Mouse (Mus musculus): ENCODE measurements around the gene Fgd3. TPM values are rescaled to one million over a fixed set of nuclear protein-coding genes. Genes with fewer than 3 reads are reported as not detected.
A peak's percentile ranks its signal among the peaks of the same experiment; 100 is the strongest.

Fgd3 gene
- polyA plus RNA-seq, 1 experiment from 2014 or later = 4.2 TPM

DNA sequence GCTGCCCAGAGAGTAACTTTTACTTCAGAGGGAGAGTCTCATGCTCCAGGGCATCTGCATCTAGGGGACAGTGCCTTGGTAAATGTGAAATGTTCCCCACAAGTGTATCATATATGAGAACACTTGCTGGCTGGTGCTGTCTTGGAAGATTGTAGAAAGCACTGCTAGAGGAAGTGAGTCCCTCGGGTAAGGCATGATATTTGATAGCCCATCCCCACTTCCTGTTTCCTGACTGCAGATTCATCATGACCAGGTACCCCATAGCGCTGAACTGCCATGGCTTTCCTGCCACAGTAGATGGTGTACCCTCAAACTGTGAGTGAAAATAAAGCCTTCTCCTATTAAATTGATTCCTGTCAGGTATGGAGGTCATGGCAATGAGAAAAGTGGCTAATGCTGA, 52.5 kb downstream of the Fgd3 start:
- Histone ChIP-seq H3K4me2 (ENCODE audit: low read length) (no peak overlapping the region), H3K27me3 (replicated peaks; ENCODE audit: control insufficient read depth, insufficient read depth, low read length) (no peaks in the 10 kb centered on the region), H3K36me3 (ENCODE audit: control insufficient read depth, insufficient read depth) (no peaks in the 10 kb centered on the region), H3K9me3 (ENCODE audit: control insufficient read depth, low read length) (no peaks in the 10 kb centered on the region), H3K4me3 (replicated peaks; ENCODE audit: low read length) (no peak overlapping the region), H3K27ac (ENCODE audit: low read length) (no peak overlapping the region), H3K9ac (replicated peaks; ENCODE audit: low read depth, low read length) (no peak overlapping the region), H3K4me1 (replicated peaks; ENCODE audit: control insufficient read depth, insufficient read depth, low read length) (no peaks in the 10 kb centered on the region)
- WGBS = 72% methylated on average over 2 of the region's 2 CpGs
- no peak for ATAC-seq

DNA sequence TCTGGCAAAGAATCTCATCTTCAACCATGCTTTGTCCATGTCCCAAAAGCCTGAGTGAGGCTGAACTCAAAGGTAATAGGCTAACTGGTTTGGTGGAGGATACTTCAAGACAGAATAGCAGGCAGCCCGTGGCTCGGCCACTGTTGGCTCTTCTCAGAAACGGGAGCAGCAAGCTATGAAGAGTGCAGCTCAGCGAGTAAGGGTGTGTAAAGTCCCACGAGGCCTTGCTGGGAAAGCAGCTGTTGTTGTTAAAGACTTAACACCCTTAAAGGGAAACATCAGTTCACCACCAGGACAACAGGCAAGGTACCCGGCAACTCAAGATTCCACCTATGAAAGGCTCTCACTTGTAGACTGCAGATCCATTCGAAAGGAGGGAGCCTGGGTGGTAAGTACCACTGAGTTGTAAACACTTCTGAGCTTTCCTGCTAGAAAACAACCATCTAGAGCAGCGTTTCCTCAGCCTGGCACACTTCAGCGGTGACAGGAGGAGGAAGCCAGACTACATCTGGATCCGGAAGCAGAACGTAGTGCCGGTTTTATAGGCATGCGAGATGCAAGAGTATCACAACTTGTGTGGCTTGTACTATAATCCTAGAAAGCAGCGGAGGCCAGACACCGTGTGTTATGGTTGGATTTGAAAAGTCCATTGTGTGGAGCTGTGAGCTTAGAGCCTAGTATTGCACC, 59.9 kb downstream of the Fgd3 start:
- Histone ChIP-seq H3K4me3 (replicated peaks; ENCODE audit: low read length) (no peak overlapping the region), H3K27ac (ENCODE audit: low read length) (no peak overlapping the region), H3K4me2 (ENCODE audit: low read length) (no peak overlapping the region), H3K27me3 (replicated peaks; ENCODE audit: control insufficient read depth, insufficient read depth, low read length) (no peaks in the 10 kb centered on the region), H3K4me1 (replicated peaks; ENCODE audit: control insufficient read depth, insufficient read depth, low read length) (no peaks in the 10 kb centered on the region), H3K36me3 (ENCODE audit: control insufficient read depth, insufficient read depth) (no peaks in the 10 kb centered on the region), H3K9me3 (ENCODE audit: control insufficient read depth, low read length) (no peaks in the 10 kb centered on the region), H3K9ac (replicated peaks; ENCODE audit: low read depth, low read length) (no peak overlapping the region)
- WGBS = 79% methylated on average over 15 of the region's 15 CpGs
- ATAC-seq = no peak

DNA sequence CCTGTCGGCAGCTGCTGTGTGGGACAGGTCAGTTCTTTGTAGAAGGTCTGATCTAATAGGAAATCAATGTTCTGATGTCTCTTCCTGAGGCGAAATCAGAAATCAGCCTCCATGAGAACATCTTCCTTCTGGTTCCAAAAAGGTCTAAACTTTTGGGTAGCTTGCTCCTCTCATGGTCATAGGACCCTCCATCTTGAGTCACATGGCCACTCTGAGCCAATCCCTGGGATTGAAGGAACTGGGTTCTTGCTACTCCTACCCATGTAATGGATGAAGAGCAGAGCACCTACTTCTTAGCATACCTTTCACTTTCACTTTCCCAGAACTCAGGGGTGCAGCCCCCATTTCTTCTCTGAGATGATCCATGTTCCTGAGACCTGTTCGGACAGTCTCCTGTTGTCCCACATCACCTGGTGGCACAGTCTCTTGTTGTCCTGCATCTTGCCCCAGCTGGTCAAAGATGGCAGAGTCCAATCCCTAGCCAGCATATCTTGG, 62.2 kb downstream of the Fgd3 start:
- Histone ChIP-seq H3K9ac (replicated peaks; ENCODE audit: low read depth, low read length) (no peak overlapping the region), H3K27ac (ENCODE audit: low read length) (no peak overlapping the region), H3K4me2 (ENCODE audit: low read length) (no peak overlapping the region), H3K9me3 (ENCODE audit: control insufficient read depth, low read length) (no peaks in the 10 kb centered on the region), H3K36me3 (ENCODE audit: control insufficient read depth, insufficient read depth) (no peaks in the 10 kb centered on the region), H3K4me3 (replicated peaks; ENCODE audit: low read length) (no peak overlapping the region), H3K4me1 (replicated peaks; ENCODE audit: control insufficient read depth, insufficient read depth, low read length) (no peaks in the 10 kb centered on the region), H3K27me3 (replicated peaks; ENCODE audit: control insufficient read depth, insufficient read depth, low read length) (no peaks in the 10 kb centered on the region)
- WGBS = 91% methylated on average over 3 of the region's 3 CpGs
- ATAC-seq = no peak

DNA sequence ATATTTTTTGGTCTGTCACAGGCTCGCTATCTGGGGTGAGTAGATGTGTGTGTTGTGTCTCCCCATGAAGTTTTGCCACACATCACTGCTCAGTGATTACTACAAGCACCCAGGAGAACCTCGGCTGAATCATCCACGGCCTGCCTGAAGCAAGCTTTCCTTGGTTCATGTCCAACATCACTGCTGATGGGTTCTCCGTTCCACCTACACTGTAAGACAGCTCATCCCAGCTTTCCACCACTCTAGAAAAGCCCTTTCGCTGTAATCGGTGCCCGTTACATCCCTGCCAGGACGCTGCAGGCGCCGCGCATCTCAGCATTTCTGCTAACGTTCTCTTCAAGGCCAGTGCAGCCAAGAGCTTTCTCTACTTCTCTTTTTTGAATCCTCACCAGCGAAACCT, 67.4 kb downstream of the Fgd3 start:
- Histone ChIP-seq H3K27ac (ENCODE audit: low read length) (no peak overlapping the region), H3K27me3 (replicated peaks; ENCODE audit: control insufficient read depth, insufficient read depth, low read length) (peaks cover 6% of the 10 kb centered on the region), H3K36me3 (ENCODE audit: control insufficient read depth, insufficient read depth) (no peaks in the 10 kb centered on the region), H3K4me2 (ENCODE audit: low read length) (no peak overlapping the region), H3K9me3 (ENCODE audit: control insufficient read depth, low read length) (no peaks in the 10 kb centered on the region), H3K9ac (replicated peaks; ENCODE audit: low read depth, low read length) (no peak overlapping the region), H3K4me3 (replicated peaks; ENCODE audit: low read length) (no peak overlapping the region), H3K4me1 (replicated peaks; ENCODE audit: control insufficient read depth, insufficient read depth, low read length) (peaks cover 2% of the 10 kb centered on the region)
- ATAC-seq = no peak
- WGBS = 90% methylated on average over 13 of the region's 13 CpGs

DNA sequence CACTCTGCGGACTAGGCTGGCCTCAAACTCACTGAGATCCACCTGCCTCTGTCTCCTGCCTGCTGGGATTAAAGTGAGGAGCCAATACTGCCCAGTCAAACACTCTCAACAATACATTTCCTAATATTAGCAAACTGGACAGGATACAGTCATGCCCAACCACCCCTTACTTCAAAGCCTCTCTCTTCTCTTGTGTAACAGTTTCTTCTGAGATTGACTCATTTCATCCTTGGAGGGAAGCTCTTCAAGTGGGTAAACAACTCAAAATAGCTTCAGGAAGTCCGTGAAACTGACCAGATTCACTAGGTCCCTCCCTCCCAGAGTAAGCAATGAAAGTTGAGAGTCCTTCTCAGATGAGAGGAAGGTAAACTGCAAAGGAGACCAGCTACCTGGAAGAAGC, 68.0 kb downstream of the Fgd3 start:
- Histone ChIP-seq H3K4me3 (replicated peaks; ENCODE audit: low read length) (no peak overlapping the region), H3K4me2 (ENCODE audit: low read length) (no peak overlapping the region), H3K4me1 (replicated peaks; ENCODE audit: control insufficient read depth, insufficient read depth, low read length) (peaks cover 5% of the 10 kb centered on the region), H3K9me3 (ENCODE audit: control insufficient read depth, low read length) (no peaks in the 10 kb centered on the region), H3K27me3 (replicated peaks; ENCODE audit: control insufficient read depth, insufficient read depth, low read length) (peaks cover 12% of the 10 kb centered on the region), H3K36me3 (ENCODE audit: control insufficient read depth, insufficient read depth) (no peaks in the 10 kb centered on the region), H3K9ac (replicated peaks; ENCODE audit: low read depth, low read length) (no peak overlapping the region), H3K27ac (ENCODE audit: low read length) (no peak overlapping the region)
- WGBS = 66% methylated on average over 2 of the region's 2 CpGs
- no peak for ATAC-seq

DNA sequence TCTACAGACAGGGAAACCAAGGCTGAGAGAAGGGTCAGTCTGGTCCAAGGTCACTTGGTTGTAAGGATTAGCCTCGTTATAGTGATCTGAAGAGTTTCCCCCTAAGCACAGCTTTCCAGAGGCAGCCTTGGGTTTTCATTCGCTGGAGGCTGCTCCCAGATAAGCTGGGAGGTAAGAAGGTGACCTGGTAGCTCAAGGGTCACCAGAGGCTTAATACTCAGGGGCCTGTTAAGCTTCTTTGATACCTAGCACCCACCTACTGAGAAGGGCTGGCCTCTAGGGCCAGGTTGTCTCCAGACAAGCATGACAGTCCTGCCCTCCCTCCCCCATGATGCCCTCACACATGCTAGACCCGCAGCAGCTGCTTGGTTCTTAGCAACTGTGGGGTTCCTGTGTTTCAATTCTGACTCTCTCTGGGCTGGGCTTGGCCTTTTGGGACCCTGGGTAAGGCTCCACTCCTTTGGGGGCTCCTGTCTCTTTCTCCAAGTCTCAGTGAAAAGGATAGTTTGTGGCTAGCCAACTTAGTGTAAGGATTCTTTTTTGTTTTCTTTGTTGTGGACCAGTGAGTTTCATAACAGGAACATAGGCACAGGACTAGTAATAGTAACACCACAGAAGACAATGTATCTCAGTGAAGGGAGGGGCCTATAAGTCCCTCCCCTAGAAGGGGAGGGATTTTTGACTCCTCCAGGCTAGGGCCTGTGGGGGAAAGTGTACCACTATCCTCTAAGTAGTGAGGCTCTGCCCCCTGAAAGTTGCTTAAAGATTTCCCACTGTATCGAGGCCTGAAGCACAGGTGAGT, 69.2 kb downstream of the Fgd3 start:
- no peak overlapping the region for H3K4me3 ChIP-seq (replicated peaks; ENCODE audit: low read length)
- no peak for ATAC-seq
- peaks cover 20% of the 10 kb centered on the region for H3K27me3 ChIP-seq (replicated peaks; ENCODE audit: control insufficient read depth, insufficient read depth, low read length)
- no peaks in the 10 kb centered on the region for H3K9me3 ChIP-seq (ENCODE audit: control insufficient read depth, low read length)
- H3K4me1 ChIP-seq (replicated peaks; ENCODE audit: control insufficient read depth, insufficient read depth, low read length) = peaks cover 5% of the 10 kb centered on the region
- no peaks in the 10 kb centered on the region for H3K36me3 ChIP-seq (ENCODE audit: control insufficient read depth, insufficient read depth)
- WGBS = 23% methylated on average over 4 of the region's 4 CpGs
- H3K27ac ChIP-seq (ENCODE audit: low read length) = no peak overlapping the region
- no peak overlapping the region for H3K9ac ChIP-seq (replicated peaks; ENCODE audit: low read depth, low read length)
- H3K4me2 ChIP-seq (ENCODE audit: low read length) = no peak overlapping the region

DNA sequence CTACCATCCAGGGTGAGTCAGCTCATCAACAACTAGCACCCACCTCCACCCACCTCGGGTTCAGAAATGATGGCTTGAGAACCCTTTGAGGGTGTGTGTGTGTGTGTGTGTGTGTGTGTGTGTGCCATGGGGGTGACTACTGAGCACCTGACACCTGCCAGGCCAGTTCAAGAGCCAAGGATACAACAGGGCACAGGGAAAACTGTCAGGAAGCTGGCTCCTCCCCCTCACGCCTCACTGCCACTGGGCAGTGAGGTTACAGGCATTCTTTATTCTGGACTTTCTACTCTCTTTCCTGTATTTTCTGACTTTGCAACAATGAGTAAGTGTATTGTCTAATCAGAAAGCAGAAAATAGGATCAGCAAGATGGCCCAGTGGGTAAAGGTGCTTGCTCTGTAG, 70.5 kb downstream of the Fgd3 start:
- no peaks in the 10 kb centered on the region for H3K9me3 ChIP-seq (ENCODE audit: control insufficient read depth, low read length)
- no peak overlapping the region for H3K4me2 ChIP-seq (ENCODE audit: low read length)
- no peak for ATAC-seq
- H3K36me3 ChIP-seq (ENCODE audit: control insufficient read depth, insufficient read depth) = no peaks in the 10 kb centered on the region
- H3K27me3 ChIP-seq (replicated peaks; ENCODE audit: control insufficient read depth, insufficient read depth, low read length) = peaks cover 20% of the 10 kb centered on the region
- no peak overlapping the region for H3K27ac ChIP-seq (ENCODE audit: low read length)
- whole genome bisulfite sequencing = 76% methylated on average over 2 of the region's 2 CpGs
- no peak overlapping the region for H3K4me3 ChIP-seq (replicated peaks; ENCODE audit: low read length)
- no peak overlapping the region for H3K9ac ChIP-seq (replicated peaks; ENCODE audit: low read depth, low read length)
- H3K4me1 ChIP-seq (replicated peaks; ENCODE audit: control insufficient read depth, insufficient read depth, low read length) = peaks cover 5% of the 10 kb centered on the region

DNA sequence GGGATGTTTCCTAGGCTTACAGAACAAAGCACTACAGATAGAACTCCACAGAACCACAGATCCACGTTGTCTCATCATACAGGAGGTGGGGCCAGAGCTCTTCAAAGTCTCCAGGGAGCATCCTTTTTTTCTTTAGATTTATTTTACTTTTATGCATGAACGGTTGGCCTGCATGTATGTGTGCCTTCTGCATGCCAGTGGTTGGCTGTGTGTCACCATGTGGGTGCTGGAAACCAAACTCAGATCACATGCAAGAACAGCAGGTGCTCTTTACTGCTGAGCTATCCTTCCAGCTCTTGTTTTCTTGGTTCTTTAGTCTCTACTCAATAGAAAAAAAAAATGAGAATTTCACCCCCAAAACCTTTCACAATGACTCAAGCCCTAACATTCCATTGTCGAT, 71.2 kb downstream of the Fgd3 start:
- H3K4me3 ChIP-seq (replicated peaks; ENCODE audit: low read length) = no peak overlapping the region

DNA sequence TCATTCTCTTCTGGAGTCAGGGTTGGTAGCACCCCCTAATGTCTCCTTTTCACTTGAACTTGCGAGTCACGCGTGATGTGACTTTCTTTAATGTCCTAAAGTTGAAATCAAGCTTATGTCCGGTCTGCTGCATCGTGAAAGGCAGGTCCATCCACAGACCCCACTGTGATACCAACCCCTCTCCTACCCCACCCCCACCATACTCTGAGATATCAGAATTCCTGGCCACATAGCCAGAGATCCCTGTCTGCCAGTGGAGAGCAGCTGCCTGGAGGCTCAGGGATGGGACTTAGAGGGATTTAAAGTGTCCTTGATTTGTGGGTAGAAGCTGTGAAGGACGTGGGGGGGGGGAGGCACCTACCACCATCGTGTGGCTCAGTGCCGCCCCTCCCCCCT, 71.6 kb downstream of the Fgd3 start, which contains the start of gene Susd3:
TSS of gene Susd3 (minus strand) at position 240 of the 396 bp plus-strand sequence.
- peaks cover 20% of the 10 kb centered on the region for H3K27me3 ChIP-seq (replicated peaks; ENCODE audit: control insufficient read depth, insufficient read depth, low read length)
- H3K4me3 ChIP-seq (replicated peaks; ENCODE audit: low read length) = peak within 1 kb of the TSS; percentile 38
- H3K4me2 ChIP-seq (ENCODE audit: low read length) = peak within 1 kb of the TSS; percentile 54
- H3K9ac ChIP-seq (replicated peaks; ENCODE audit: low read depth, low read length) = peak within 1 kb of the TSS; percentile 29; the same call in 1 of the 2 replicates
- no peaks in the 10 kb centered on the region for H3K9me3 ChIP-seq (ENCODE audit: control insufficient read depth, low read length)
- 19% methylated on average over 6 of the region's 8 CpGs for WGBS
- no peak for ATAC-seq
- peaks cover 5% of the 10 kb centered on the region for H3K4me1 ChIP-seq (replicated peaks; ENCODE audit: control insufficient read depth, insufficient read depth, low read length)
- no peaks in the 10 kb centered on the region for H3K36me3 ChIP-seq (ENCODE audit: control insufficient read depth, insufficient read depth)
- no peak within 1 kb of the TSS for H3K27ac ChIP-seq (ENCODE audit: low read length)

More for the DNA sequence above, 71.2 kb downstream of the Fgd3 start:
- Histone ChIP-seq H3K9ac (replicated peaks; ENCODE audit: low read depth, low read length) (no peak overlapping the region), H3K4me1 (replicated peaks; ENCODE audit: control insufficient read depth, insufficient read depth, low read length) (peaks cover 5% of the 10 kb centered on the region), H3K27me3 (replicated peaks; ENCODE audit: control insufficient read depth, insufficient read depth, low read length) (peaks cover 20% of the 10 kb centered on the region), H3K4me2 (ENCODE audit: low read length) (no peak overlapping the region), H3K27ac (ENCODE audit: low read length) (no peak overlapping the region), H3K36me3 (ENCODE audit: control insufficient read depth, insufficient read depth) (no peaks in the 10 kb centered on the region), H3K9me3 (ENCODE audit: control insufficient read depth, low read length) (no peaks in the 10 kb centered on the region)
- WGBS = 70% methylated on average over 3 of the region's 3 CpGs
- no peak for ATAC-seq
